Mouse (Mus musculus): ENCODE data around the gene Crb1.

DNA sequence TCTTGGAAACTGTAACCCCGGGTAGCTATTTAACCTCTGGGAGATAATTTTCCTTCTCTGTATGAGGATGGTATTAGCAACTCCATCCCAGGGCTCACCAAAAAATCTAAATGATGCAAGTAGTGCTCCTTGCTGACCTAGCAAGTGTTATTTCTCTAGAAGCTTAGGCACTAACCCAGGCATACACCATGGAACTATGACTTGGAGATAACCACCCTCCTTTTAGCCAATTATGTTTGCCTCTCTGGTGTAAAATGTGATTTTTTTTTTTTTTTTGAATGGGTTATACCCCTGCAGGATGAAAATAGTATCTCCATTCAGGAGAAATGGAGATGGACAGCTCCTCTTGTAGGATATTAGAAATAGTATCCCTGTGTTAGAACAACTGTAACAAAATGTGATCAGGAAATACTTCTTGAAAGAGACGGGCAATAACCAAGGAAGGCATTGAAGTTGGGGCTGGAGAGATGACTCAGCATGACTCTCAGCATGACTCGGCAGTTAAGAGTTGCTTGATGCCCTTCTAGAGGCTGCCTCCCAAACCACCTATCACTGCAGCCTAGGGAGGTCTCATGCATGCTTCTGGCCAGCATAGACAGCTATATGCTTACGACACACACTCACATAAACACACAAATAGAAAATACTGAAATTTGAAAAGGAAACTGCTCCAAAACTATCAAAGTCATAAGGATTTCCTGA is 100.1 kb downstream of the Crb1 start:
- TF ChIP-seq JUND (conservative IDR thresholded peaks at IDR 0.05; ENCODE audit: low read depth, low read length), result no peak
- TF ChIP-seq CTCF (conservative IDR thresholded peaks at IDR 0.05 in 1 of 2, IDR thresholded peaks at IDR 0.05 in 1 of 2; ENCODE audit: low read depth in 2 of 2, low read length in 2 of 2), result no peak
- TF ChIP-seq BHLHE40 (IDR thresholded peaks at IDR 0.05; ENCODE audit: low read depth, low read length), result no peak

All from CH12.LX (cell line).